ENCODE assay signal across 8 mouse cellular contexts in the genomic region with DNA sequence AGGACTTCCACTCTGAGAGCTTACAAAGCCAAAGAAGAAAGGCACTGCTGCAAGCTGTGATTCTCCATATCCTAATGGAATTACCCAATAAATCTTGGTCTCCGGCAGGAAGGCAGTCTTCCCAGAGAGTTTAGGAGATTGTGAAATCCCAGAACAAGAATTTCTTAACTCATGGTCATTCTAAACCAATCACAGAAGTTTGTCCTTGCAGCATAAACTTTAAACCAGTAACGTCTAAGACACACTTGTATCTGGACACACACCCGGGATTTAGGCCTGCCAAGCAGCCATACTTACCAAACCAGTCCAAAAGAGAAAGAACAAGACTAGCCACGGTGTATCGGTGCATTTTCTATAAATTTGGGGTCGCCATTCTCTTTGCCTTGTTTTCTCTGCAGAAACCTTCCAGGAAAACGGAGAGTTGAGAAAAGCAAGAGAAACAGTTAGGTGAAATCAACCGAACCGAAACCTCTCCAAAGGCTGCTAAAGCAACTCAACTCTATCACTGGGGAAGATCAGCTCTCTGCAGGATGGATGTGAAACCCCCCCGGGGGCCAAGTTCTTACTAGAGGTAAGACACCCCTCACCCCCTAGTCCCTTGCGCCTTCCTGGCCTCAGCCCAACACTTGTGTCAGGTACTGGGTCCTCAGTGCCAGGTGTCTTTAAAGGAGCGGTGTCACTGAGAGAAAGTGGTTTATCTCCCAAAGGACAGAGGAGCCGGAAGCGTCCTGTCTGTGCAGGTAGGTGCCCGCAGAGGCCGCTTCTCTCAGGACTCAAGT. TPM values are rescaled to one million over a fixed set of nuclear protein-coding genes. Genes with fewer than 3 reads are reported as not detected.
DNase-seq lines count a peak whose midpoint lies in the region; ATAC-seq and TF ChIP-seq lines count a peak whose summit lies in the region.

No protein-coding gene starts in this region.

- no peak; the same call in 1 of the 2 replicates for ATAC-seq in forebrain, embryonic 15.5 days (replicated peaks)
- ATAC-seq in midbrain, embryonic 12.5 days (ENCODE audit: low FRiP score, low read depth): no peak
- no peak for ATAC-seq in erythroid progenitor cell, adult 5-6 weeks (replicated peaks; ENCODE audit: low FRiP score, poor library complexity, severe bottlenecking)

- H3K36me3 ChIP-seq in testis, adult 2 months (ENCODE audit: control insufficient read depth, insufficient read depth, low read length): no peaks in the 10 kb centered on the region
- no peaks in the 10 kb centered on the region for H3K36me3 ChIP-seq in forebrain, embryonic 15.5 days
- no peaks in the 10 kb centered on the region for H3K36me3 ChIP-seq in midbrain, embryonic 12.5 days

- H3K27me3 ChIP-seq in testis, adult 2 months (ENCODE audit: control insufficient read depth, insufficient read depth, low read length): no peaks in the 10 kb centered on the region
- H3K27me3 ChIP-seq in forebrain, embryonic 15.5 days: peaks cover 13% of the 10 kb centered on the region
- H3K27me3 ChIP-seq in midbrain, embryonic 12.5 days: peaks cover 32% of the 10 kb centered on the region

- no peak for TF ChIP-seq POLR2A in testis, adult 2 months (IDR thresholded peaks at IDR 0.05; ENCODE audit: control insufficient read depth, low read depth, low read length)

- no peak for TF ChIP-seq CTCF in testis, adult 2 months (IDR thresholded peaks at IDR 0.05; ENCODE audit: control insufficient read depth, insufficient read depth, insufficient replicate concordance, low read depth, low read length)

- no peak for DNase-seq in testis, postnatal 10 days (ENCODE audit: low spot score)
- peak; percentile 37 for DNase-seq in kidney, postnatal 10 days
- DNase-seq in layer of hippocampus, adult 8-10 months (ENCODE audit: low spot score in 2 of 2): no peak
- DNase-seq in c-Kit-positive CD71-positive TER-119-positive erythroid progenitor cells, embryonic 14.5 days (ENCODE audit: low spot score): no peak

- no peaks in the 10 kb centered on the region for H3K9me3 ChIP-seq in forebrain, embryonic 15.5 days
- H3K9me3 ChIP-seq in midbrain, embryonic 12.5 days: no peaks in the 10 kb centered on the region

- H3K4me3 ChIP-seq in testis, adult 2 months (ENCODE audit: control insufficient read depth, low read depth, low read length): peak overlapping the region; percentile 56
- peak overlapping the region; percentile 28 for H3K4me3 ChIP-seq in forebrain, embryonic 15.5 days
- peak overlapping the region; percentile 32 for H3K4me3 ChIP-seq in midbrain, embryonic 12.5 days

- H3K4me1 ChIP-seq in testis, adult 2 months (ENCODE audit: control insufficient read depth, insufficient read depth, low read length): peaks cover 5% of the 10 kb centered on the region
- H3K4me1 ChIP-seq in forebrain, embryonic 15.5 days: peaks cover 7% of the 10 kb centered on the region
- peaks cover 17% of the 10 kb centered on the region for H3K4me1 ChIP-seq in midbrain, embryonic 12.5 days

- no peak overlapping the region; the same call in 1 of the 2 replicates for H3K27ac ChIP-seq in testis, adult 2 months (ENCODE audit: control insufficient read depth, insufficient read depth, low read depth, low read length)
- H3K27ac ChIP-seq in forebrain, embryonic 15.5 days (replicated peaks): no peak overlapping the region
- no peak overlapping the region for H3K27ac ChIP-seq in midbrain, embryonic 12.5 days (replicated peaks)

- H3K4me2 ChIP-seq in forebrain, embryonic 15.5 days (replicated peaks): peak overlapping the region; percentile 45
- peak overlapping the region; percentile 52 for H3K4me2 ChIP-seq in midbrain, embryonic 12.5 days (replicated peaks)

- no peak overlapping the region for H3K9ac ChIP-seq in forebrain, embryonic 15.5 days (replicated peaks)
- peak overlapping the region; percentile 37 for H3K9ac ChIP-seq in midbrain, embryonic 12.5 days (replicated peaks)

- 51% methylated on average over 16 of the region's 16 CpGs for WGBS in forebrain, embryonic 15.5 days
- 52% methylated on average over 16 of the region's 16 CpGs for WGBS in midbrain, embryonic 12.5 days

RNA-seq across cellular contexts. Expression of gene Slc44a3, which starts 0.6 kb away (rescaled TPM):
- polyA plus RNA-seq in testis, adult 2 months (2012; rRNA removed): 1.4 and 1.5 TPM in 2 replicates
- 0.75 and 1.1 TPM in 2 replicates for polyA plus RNA-seq in forebrain, embryonic 15.5 days (2015; fragmentation: Nextera tagmentation; extraction: Ambion mirVana)
- polyA plus RNA-seq in midbrain, embryonic 12.5 days (2016; fragmentation: Nextera tagmentation; extraction: Ambion mirVana): 0.27 and 1.0 TPM in 2 replicates
- under 1 TPM in 2 of 4 experiments, not detected in 2; 0.27 to 0.72 TPM for total RNA-seq in layer of hippocampus, adult 8-10 months (2022)
- not detected in 2 replicates for total RNA-seq in erythroid progenitor cell, adult 5-6 weeks (2015; ENCODE audit: low replicate concordance)
- not detected in 2 replicates for total RNA-seq in erythroid progenitor cell, adult 5-6 weeks (2017; ENCODE audit: low replicate concordance)
